Mouse (Mus musculus) liver, adult 2 months (tissue): ENCODE measurements around the gene Pgghg. TPM values are rescaled to one million over a fixed set of nuclear protein-coding genes. Genes with fewer than 3 reads are reported as not detected.

Source experiments
- DNase-seq: peaks from one replicate; pipeline ENCODE4 v3.0.0-alpha.2; 2011; ENCODE audit warnings: low read depth, low spot score; ENCODE audit errors: extremely low read depth
- H3K27ac ChIP-seq: fragments of 200-500 bp; replicated peaks from 2 replicates; pipeline ENCODE4 v1.5.1; 2012; ENCODE audit warnings: low read depth, mild to moderate bottlenecking, control low read depth, inconsistent platforms, low read length; ENCODE audit not compliant: insufficient read depth
- H3K27me3 ChIP-seq: fragments of 200-500 bp; 2 replicates; pipeline ENCODE4 v1.6.1; 2012; ENCODE audit warnings: mild to moderate bottlenecking, moderate library complexity, low read length, inconsistent platforms; ENCODE audit not compliant: control insufficient read depth, insufficient read depth
- H3K36me3 ChIP-seq: fragments of 200-500 bp; 2 replicates; pipeline ENCODE4 v1.6.1; 2012; ENCODE audit warnings: low read length, inconsistent platforms; ENCODE audit not compliant: control insufficient read depth, insufficient read depth
- H3K4me1 ChIP-seq: fragments of 200-500 bp; 2 replicates; pipeline ENCODE4 v1.6.1; 2011; ENCODE audit warnings: low read length; ENCODE audit not compliant: control insufficient read depth, insufficient read depth
- H3K4me3 ChIP-seq: fragments of 200-500 bp; 2 replicates; pipeline ENCODE4 v1.5.1; 2011; ENCODE audit warnings: low read depth, mild to moderate bottlenecking, control low read depth, low read length, moderate library complexity; ENCODE audit not compliant: insufficient read depth
- H3K79me2 ChIP-seq: fragments of 200-500 bp; 2 replicates; pipeline ENCODE4 v1.6.1; 2012; ENCODE audit warnings: inconsistent platforms, mild to moderate bottlenecking, low read length, moderate library complexity; ENCODE audit not compliant: control insufficient read depth, insufficient read depth
- H3K9ac ChIP-seq: fragments of 200-500 bp; 2 replicates; pipeline ENCODE4 v1.6.1; 2012; ENCODE audit warnings: low read depth, mild to moderate bottlenecking, control low read depth, inconsistent platforms, low read length
- CTCF ChIP-seq: fragments of 200-500 bp; IDR thresholded peaks from 2 replicates; pipeline ENCODE4 v1.5.1; 2011; ENCODE audit warnings: low read depth, low read length, control low read depth
- POLR2A ChIP-seq: fragments of 200-500 bp; IDR thresholded peaks from 2 replicates; pipeline ENCODE4 v1.6.1; 2011; ENCODE audit warnings: low read length, control low read depth; ENCODE audit not compliant: insufficient read depth; ENCODE audit errors: extremely low read depth
- WGBS: fragments of 180-500 bp; shearing (Covaris S2); methylation state at CpG from one replicate; pipeline ENCODE4 v1.1.7; 2018; 5-methylcytosine and 5-hydroxymethylcytosine counted together
- polyA plus RNA-seq: library from polyadenylated mRNA; depleted of rRNA; stranded (reverse); fragments of >200 nt; gene quantifications from 2 replicates; pipeline ENCODE4 v1.2.3, GENCODE M21; 2012
- total RNA-seq: library from RNA; depleted of rRNA; stranded (reverse); fragments of >200 nt; gene quantifications from 2 replicates; pipeline ENCODE4 v1.2.3, GENCODE M21; 2014

Gene Pgghg
- total and polyA plus RNA-seq, 2 experiments: 16.6 to 43.3 TPM

DNA sequence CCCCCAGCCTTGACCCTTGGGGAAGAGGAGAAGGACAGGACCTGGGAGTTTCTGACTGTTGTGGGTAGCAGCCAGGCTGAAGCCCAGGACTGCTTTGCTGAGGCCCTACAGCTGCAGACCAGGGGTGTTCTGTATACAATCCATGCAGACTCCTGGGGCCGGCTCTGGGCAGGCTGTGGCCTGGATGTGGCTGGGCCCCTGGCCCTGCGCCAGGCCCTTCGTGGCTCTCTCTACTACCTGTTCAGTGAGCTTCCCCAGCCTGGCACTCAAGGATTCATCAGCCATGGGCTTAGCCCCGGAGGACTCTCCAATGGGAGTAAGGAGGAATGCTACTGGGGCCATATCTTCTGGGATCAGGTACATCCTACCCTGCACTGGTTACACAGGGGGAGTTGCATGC, 2.2 kb downstream of the Pgghg start:
- WGBS: 63% methylated on average over 4 of the region's 4 CpGs
- Histone ChIP-seq H3K27me3 (no peaks in the 10 kb centered on the region), H3K27ac (peak overlapping the region; percentile 98), H3K9ac (peak overlapping the region; percentile 24), H3K36me3 (no peaks in the 10 kb centered on the region), H3K4me3 (no peak overlapping the region; the same call in 1 of the 2 replicates), H3K4me1 (peaks cover 11% of the 10 kb centered on the region; the same call in 1 of the 2 replicates), H3K79me2 (no peaks in the 10 kb centered on the region; the same call in 1 of the 2 replicates)
- no peak for TF ChIP-seq POLR2A
- no peak for TF ChIP-seq CTCF
- no peak for DNase-seq

DNA sequence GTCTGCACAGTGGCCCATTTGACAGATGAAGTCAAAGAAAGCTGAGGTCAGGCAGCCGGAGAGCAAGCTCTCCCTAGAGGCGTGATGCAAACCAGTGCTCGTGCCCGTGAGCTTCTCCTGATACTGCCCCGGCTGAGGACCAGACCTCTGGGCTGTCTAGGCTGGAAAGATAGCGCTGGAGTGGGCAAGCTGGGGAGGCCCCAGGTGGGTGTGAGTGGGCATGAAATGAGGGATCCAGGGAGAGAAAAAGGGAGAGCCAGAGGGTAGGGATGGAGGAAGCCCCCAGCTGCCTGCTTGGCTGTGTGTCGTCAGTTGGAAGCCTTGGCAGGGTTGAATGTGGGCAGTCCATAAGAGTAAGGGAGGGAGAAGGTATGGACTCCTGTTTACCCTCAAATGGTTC, 3.0 kb downstream of the Pgghg start:
- no peaks in the 10 kb centered on the region for H3K36me3 ChIP-seq
- H3K4me1 ChIP-seq: peaks cover 12% of the 10 kb centered on the region; the same call in 1 of the 2 replicates
- H3K27ac ChIP-seq: no peak overlapping the region
- TF ChIP-seq POLR2A: no peak
- WGBS: 95% methylated on average over 7 of the region's 7 CpGs
- H3K79me2 ChIP-seq: no peaks in the 10 kb centered on the region; the same call in 1 of the 2 replicates
- DNase-seq: no peak
- no peaks in the 10 kb centered on the region for H3K27me3 ChIP-seq
- H3K4me3 ChIP-seq: no peak overlapping the region
- H3K9ac ChIP-seq: no peak overlapping the region

DNA sequence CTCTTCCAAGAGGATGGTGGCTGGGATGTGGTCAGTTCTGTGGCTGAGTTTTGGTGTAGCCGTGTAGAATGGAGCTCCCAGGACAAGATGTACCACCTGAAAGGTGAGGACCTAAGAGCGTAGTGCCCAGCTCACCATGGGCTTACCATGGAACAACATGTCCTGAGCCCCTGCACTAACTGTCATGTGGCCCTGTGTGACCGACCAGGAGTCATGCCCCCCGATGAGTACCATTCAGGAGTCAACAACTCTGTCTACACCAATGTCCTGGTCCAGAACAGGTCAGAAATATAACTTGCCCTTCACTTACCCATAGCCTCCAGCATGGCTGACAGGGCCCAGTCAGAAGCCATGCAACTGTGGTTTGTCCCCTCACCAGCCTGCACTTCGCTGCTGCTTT, 4.1 kb downstream of the Pgghg start:
- no peak for DNase-seq
- Histone ChIP-seq H3K9ac (no peak overlapping the region), H3K27ac (no peak overlapping the region), H3K27me3 (no peaks in the 10 kb centered on the region), H3K4me3 (no peak overlapping the region), H3K79me2 (no peaks in the 10 kb centered on the region; the same call in 1 of the 2 replicates), H3K4me1 (peaks cover 12% of the 10 kb centered on the region; the same call in 1 of the 2 replicates), H3K36me3 (no peaks in the 10 kb centered on the region)
- no peak for TF ChIP-seq POLR2A
- TF ChIP-seq CTCF: no peak
- 96% methylated on average over 5 of the region's 5 CpGs for WGBS

DNA sequence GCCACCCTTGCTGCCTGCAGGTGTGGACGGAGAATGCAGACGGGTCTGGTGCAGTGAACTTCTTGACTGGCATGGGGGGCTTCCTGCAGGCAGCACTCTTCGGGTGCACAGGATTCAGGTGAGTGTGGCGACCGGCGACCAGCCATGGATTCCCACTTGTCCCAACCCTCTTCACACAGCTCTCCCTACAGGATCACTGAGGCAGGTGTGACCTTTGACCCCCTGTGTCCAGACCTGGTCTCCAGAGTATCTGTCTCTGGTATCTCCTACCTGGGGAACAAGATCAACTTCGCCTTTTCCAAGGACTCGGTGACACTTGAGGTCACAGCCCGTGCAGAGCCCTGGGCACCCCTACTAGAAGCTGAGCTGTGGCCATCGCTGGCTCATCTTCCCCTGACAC, 5.1 kb downstream of the Pgghg start:
- H3K36me3 ChIP-seq: no peaks in the 10 kb centered on the region
- H3K27ac ChIP-seq: peak overlapping the region; percentile 33
- no peak for DNase-seq
- peaks cover 15% of the 10 kb centered on the region; the same call in 1 of the 2 replicates for H3K4me1 ChIP-seq
- H3K4me3 ChIP-seq: no peak overlapping the region
- 94% methylated on average over 10 of the region's 10 CpGs for WGBS
- no peaks in the 10 kb centered on the region for H3K27me3 ChIP-seq
- H3K79me2 ChIP-seq: no peaks in the 10 kb centered on the region; the same call in 1 of the 2 replicates
- no peak overlapping the region; the same call in 1 of the 2 replicates for H3K9ac ChIP-seq
- no peak for TF ChIP-seq CTCF

DNA sequence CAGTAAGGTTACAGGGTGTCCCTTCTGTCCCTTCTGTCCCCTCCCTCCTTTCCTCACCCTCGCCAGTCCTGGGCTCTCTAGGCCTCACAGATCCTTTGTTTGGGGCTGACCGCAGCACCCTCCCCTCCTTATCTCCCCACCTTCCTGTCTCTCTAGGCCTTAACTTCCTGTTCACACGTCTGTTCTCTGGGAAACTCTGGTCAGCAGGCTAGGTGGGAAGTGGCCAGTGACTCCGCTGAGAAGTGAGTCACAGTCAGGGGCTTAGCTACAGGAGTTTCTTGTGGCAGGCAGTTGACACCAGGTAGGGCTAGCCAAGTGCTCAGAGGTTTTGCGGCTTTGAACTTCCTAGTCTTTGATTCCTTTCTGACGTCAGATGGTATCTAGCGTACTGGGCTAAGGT, 5.8 kb downstream of the Pgghg start:
- peak overlapping the region; percentile 33 for H3K27ac ChIP-seq

DNA sequence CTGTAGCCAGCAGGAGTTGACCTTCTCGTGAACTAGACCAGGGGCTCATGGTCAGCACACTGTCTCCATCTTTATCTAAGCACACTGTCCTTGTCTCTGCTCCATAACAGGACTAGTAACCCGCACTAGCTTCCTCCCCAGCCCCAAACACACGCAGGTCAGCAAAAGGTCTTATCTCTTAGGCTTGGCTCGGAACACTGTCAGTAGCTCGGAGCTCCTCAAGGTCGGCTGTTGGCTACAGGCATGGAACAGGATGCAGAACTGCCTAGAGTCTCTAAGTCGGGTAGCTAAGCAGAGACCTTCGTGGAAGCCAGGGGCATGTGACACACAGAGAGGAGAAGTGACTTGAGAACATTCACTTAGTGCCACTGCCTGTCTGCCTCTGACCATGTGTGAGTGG, 7.0 kb downstream of the Pgghg start:
- 50% methylated on average over 8 of the region's 8 CpGs for WGBS
- Histone ChIP-seq H3K79me2 (peaks cover 5% of the 10 kb centered on the region; the same call in 1 of the 2 replicates), H3K27me3 (no peaks in the 10 kb centered on the region), H3K9ac (peak overlapping the region; percentile 16; the same call in 1 of the 2 replicates), H3K27ac (peak overlapping the region; percentile 64), H3K4me1 (peaks cover 14% of the 10 kb centered on the region; the same call in 1 of the 2 replicates), H3K36me3 (no peaks in the 10 kb centered on the region), H3K4me3 (no peak overlapping the region)
- TF ChIP-seq POLR2A (no peak), CTCF (no peak)
- peak; percentile 37 for DNase-seq

More for the DNA sequence above, 5.8 kb downstream of the Pgghg start:
- H3K27me3 ChIP-seq: no peaks in the 10 kb centered on the region
- H3K36me3 ChIP-seq: no peaks in the 10 kb centered on the region
- H3K4me1 ChIP-seq: peaks cover 15% of the 10 kb centered on the region; the same call in 1 of the 2 replicates
- WGBS: 72% methylated on average over 7 of the region's 7 CpGs
- H3K79me2 ChIP-seq: no peaks in the 10 kb centered on the region; the same call in 1 of the 2 replicates
- H3K9ac ChIP-seq: no peak overlapping the region
- no peak for DNase-seq
- H3K4me3 ChIP-seq: no peak overlapping the region
- TF ChIP-seq CTCF (no peak), POLR2A (no peak)
